Mouse (Mus musculus) CD4-positive naive resting alpha-beta T cell, adult 57 days (primary cell): ENCODE measurements around the gene Dcaf12l1. TPM values are rescaled to one million over a fixed set of nuclear protein-coding genes. Genes with fewer than 3 reads are reported as not detected.

Source experiments
- total RNA-seq: library from RNA; stranded (reverse); gene quantifications from one replicate; pipeline ENCODE4 v1.2.4, GENCODE M21; 2023

Gene Dcaf12l1
- 0.95 TPM for total RNA-seq

GRCm38 (mm10) chrX:44789761-44790411 is at the start of gene Dcaf12l1:
Gene Dcaf12l1, minus strand, starts transcription at chrX:44790197.

